Mouse (Mus musculus) midbrain, postnatal 0 days (tissue): Measurements from ENCODE around the gene Mtnr1a. TPM values are rescaled to one million over a fixed set of nuclear protein-coding genes. Genes with fewer than 3 reads are reported as not detected.
A peak's percentile ranks its signal among the peaks of the same experiment; 100 is the strongest.
"Not testable (repeated sequence)": the region's sequence is repeated elsewhere in the genome, so short reads cannot be mapped to it uniquely, and the experiment has no call there.

ENCODE experiments used
- ATAC-seq: fragments of 200-750 bp; cut with Nextera tagmentation; 2 replicates; pipeline ENCODE4 v1.8.0; 2017; ENCODE audit warnings: moderate number of reproducible peaks, mild to moderate bottlenecking, moderate TSS enrichment, moderate library complexity; ENCODE audit not compliant: low FRiP score
- DNase-seq: peaks from one replicate; pipeline ENCODE4 v3.0.0-alpha.2; 2015; ENCODE audit warnings: low spot score
- H3K27ac ChIP-seq: fragments of 300-500 bp; sonication (generic); 2 replicates; pipeline ENCODE4 v1.5.1; 2014; ENCODE audit warnings: low read depth, mild to moderate bottlenecking, low read length, mixed read lengths
- H3K27me3 ChIP-seq: fragments of 300-500 bp; sonication (generic); 2 replicates; pipeline ENCODE4 v1.6.1; 2014; ENCODE audit warnings: low read length, control low read depth, mixed read lengths; ENCODE audit not compliant: insufficient read depth
- H3K36me3 ChIP-seq: fragments of 300-500 bp; sonication (generic); 2 replicates; pipeline ENCODE4 v1.6.1; 2014; ENCODE audit warnings: low read length, control low read depth, mixed read lengths; ENCODE audit not compliant: insufficient read depth
- H3K4me1 ChIP-seq: fragments of 300-500 bp; sonication (generic); 2 replicates; pipeline ENCODE4 v1.6.1; 2014; ENCODE audit warnings: mild to moderate bottlenecking, control low read depth, antibody characterized with exemption, low read length, mixed read lengths; ENCODE audit not compliant: insufficient read depth
- H3K4me2 ChIP-seq: fragments of 300-500 bp; sonication (generic); 2 replicates; pipeline ENCODE4 v1.6.1; 2014; ENCODE audit warnings: low read depth, mild to moderate bottlenecking, low read length, mixed read lengths; ENCODE audit not compliant: poor library complexity, severe bottlenecking
- H3K4me3 ChIP-seq: fragments of 300-500 bp; sonication (generic); 2 replicates; pipeline ENCODE4 v1.5.1; 2014; ENCODE audit warnings: low read depth, mild to moderate bottlenecking, low read length, moderate library complexity
- H3K9ac ChIP-seq: fragments of 300-500 bp; sonication (generic); replicated peaks from 2 replicates; pipeline ENCODE4 v1.6.1; 2014; ENCODE audit warnings: mild to moderate bottlenecking, low read length, moderate library complexity, mixed read lengths; ENCODE audit not compliant: poor library complexity, severe bottlenecking
- H3K9me3 ChIP-seq: fragments of 300-500 bp; sonication (generic); 2 replicates; pipeline ENCODE4 v1.6.1; 2016; ENCODE audit warnings: low read length, control low read depth
- CTCF ChIP-seq: IDR thresholded peaks from 2 replicates; pipeline ENCODE4 v1.5.1; 2016; ENCODE audit warnings: antibody characterized with exemption, mild to moderate bottlenecking
- WGBS: fragments of 180-500 bp; shearing (Covaris S2); extraction: QIAGEN DNeasy Blood & Tissue Kit; methylation state at CpG from one replicate; pipeline ENCODE4 v1.1.7; 2014; 5-methylcytosine and 5-hydroxymethylcytosine counted together
- polyA plus RNA-seq: library from polyadenylated mRNA; unstranded; fragments of >200 nt; fragmentation: Nextera tagmentation; extraction: Ambion mirVana; gene quantifications from 2 replicates; pipeline ENCODE4 v1.2.1, GENCODE M21; 2015
- total RNA-seq: library from RNA; depleted of rRNA; stranded (reverse); fragments of >200 nt; gene quantifications from 2 replicates; pipeline ENCODE4 v1.2.3, GENCODE M21; 2014

Mtnr1a gene
- total and polyA plus RNA-seq, 2 experiments from 2014 or later = 0.49 to 0.77 TPM

GRCm38 (mm10) chr8:45056810-45057209, 12.1 kb upstream of the Mtnr1a start:
- no peak overlapping the region for H3K9ac ChIP-seq
- H3K4me2 ChIP-seq = no peak overlapping the region
- H3K27ac ChIP-seq = no peak overlapping the region
- WGBS = 42% methylated on average over 2 of the region's 3 CpGs
- ATAC-seq (no peak), DNase-seq (no peak)
- no peaks in the 10 kb centered on the region for H3K36me3 ChIP-seq
- no peaks in the 10 kb centered on the region for H3K9me3 ChIP-seq
- H3K4me1 ChIP-seq = no peaks in the 10 kb centered on the region
- no peaks in the 10 kb centered on the region for H3K27me3 ChIP-seq
- peak; percentile 43 for TF ChIP-seq CTCF
- H3K4me3 ChIP-seq = no peak overlapping the region

DNA sequence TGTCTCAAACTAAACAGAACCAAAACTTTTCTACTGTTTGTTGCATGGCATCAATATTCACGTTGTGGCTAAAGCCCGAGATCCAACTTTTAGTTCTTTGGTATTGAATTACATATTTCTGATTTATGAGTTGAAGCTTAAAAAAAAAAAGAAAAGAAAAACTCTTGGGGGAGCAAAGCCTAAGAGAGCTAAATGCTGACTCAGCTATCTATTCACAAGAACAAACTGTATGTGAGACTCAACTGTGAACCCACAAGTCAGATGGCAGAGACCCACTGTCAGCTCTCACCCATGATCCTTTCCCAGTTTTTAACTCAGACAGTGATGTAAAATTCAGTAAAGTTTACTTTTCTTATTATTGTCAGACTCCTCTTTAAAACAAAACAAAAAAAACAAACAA, 8.9 kb upstream of the Mtnr1a start:
- DNase-seq = no peak
- no peak overlapping the region for H3K9ac ChIP-seq
- H3K4me3 ChIP-seq = no peak overlapping the region
- no peak for TF ChIP-seq CTCF
- WGBS = 94% methylated on average over 2 of the region's 2 CpGs
- H3K27ac ChIP-seq = no peak overlapping the region
- ATAC-seq = no peak
- H3K36me3 ChIP-seq = no peaks in the 10 kb centered on the region
- no peaks in the 10 kb centered on the region for H3K4me1 ChIP-seq
- no peaks in the 10 kb centered on the region for H3K27me3 ChIP-seq
- no peaks in the 10 kb centered on the region for H3K9me3 ChIP-seq
- no peak overlapping the region for H3K4me2 ChIP-seq

- ATAC-seq = no peak
- Histone ChIP-seq H3K4me1 (no peaks in the 10 kb centered on the region), H3K4me3 (no peak overlapping the region), H3K9me3 (no peaks in the 10 kb centered on the region), H3K9ac (no peak overlapping the region), H3K27ac (no peak overlapping the region), H3K36me3 (no peaks in the 10 kb centered on the region), H3K4me2 (no peak overlapping the region), H3K27me3 (no peaks in the 10 kb centered on the region)
- no peak for TF ChIP-seq CTCF
- DNase-seq = no peak
- WGBS = 92% methylated on average over 11 of the region's 11 CpGs
Measured at GRCm38 (mm10) chr8:45062311-45062710, 6.6 kb upstream of the Mtnr1a start.

DNA sequence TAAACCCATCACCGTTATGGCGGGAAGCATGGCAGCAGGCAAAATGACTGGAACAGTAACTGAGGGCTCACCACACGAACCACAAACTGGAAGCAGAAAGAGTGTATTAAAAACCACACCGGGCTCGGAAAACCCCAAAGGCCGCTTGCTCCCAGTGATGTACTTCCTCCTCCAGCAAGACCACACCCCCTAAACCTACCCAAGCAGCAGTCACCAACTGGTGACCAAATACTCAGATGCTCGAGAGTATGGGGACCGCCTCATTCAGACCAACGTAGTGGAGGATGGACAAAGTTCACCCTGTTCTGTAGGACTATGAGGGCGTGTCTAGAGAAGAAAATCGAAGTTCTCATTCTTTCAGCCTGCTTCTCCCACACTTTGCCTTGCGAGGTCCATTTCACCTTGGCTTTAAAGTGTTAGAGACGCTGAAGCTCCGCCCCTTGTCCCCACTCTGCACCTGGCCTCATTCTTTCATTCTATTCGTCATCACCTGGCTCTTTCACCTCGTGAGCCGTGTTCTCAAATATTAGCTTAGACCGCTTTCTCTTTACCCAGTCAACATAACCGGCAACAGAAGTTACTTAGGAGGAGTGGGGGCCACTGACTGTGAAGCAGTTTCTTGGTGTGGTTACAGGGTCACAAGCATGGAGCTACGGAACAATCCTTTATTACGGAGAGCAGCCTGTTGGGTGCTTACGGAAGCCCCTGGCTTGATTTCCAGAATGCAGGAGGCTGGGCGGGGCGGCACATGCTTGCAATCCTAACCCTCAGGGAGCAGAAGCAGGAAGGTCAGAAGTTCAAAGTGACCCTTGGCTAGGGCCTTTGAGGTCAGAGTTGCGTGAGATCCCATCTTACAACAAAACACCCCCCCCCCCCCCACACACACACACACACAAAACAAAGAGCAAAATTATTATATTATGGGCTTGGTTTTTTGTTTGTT, 5.7 kb upstream of the Mtnr1a start:
- TF ChIP-seq CTCF = no peak
- Histone ChIP-seq H3K27me3 (no peaks in the 10 kb centered on the region), H3K4me2 (no peak overlapping the region), H3K27ac (no peak overlapping the region), H3K4me3 (no peak overlapping the region), H3K9me3 (no peaks in the 10 kb centered on the region), H3K4me1 (no peaks in the 10 kb centered on the region), H3K9ac (no peak overlapping the region), H3K36me3 (no peaks in the 10 kb centered on the region)
- no peak for DNase-seq
- no peak for ATAC-seq
- 82% methylated on average over 25 of the region's 25 CpGs for WGBS

- Histone ChIP-seq H3K9ac (no peak overlapping the region), H3K9me3 (no peaks in the 10 kb centered on the region), H3K4me1 (peaks cover 4% of the 10 kb centered on the region; the same call in 1 of the 2 replicates), H3K4me2 (no peak overlapping the region), H3K27me3 (no peaks in the 10 kb centered on the region), H3K36me3 (no peaks in the 10 kb centered on the region), H3K27ac (no peak overlapping the region), H3K4me3 (no peak overlapping the region)
- no peak for TF ChIP-seq CTCF
- DNase-seq = no peak
- ATAC-seq = 0 out of 2 replicates have a peak, but pooled peaks have one; percentile 45
- 24% methylated on average over 8 of the region's 8 CpGs for WGBS
Measured at GRCm38 (mm10) chr8:45064197-45064869, 4.6 kb upstream of the Mtnr1a start.

GRCm38 (mm10) chr8:45065391-45065790, 3.5 kb upstream of the Mtnr1a start:
- not testable (repeated sequence) for H3K27me3 ChIP-seq, DNase-seq, H3K4me2 ChIP-seq, H3K4me1 ChIP-seq, ATAC-seq, H3K9ac ChIP-seq, H3K27ac ChIP-seq, H3K36me3 ChIP-seq, H3K4me3 ChIP-seq, H3K9me3 ChIP-seq
- 100% methylated on average over 1 of the region's 1 CpGs for WGBS
